Mouse (Mus musculus): ENCODE measurements around the gene Tgfb3.
A peak's percentile ranks its signal among the peaks of the same experiment; 100 is the strongest.

Tgfb3 gene

DNA sequence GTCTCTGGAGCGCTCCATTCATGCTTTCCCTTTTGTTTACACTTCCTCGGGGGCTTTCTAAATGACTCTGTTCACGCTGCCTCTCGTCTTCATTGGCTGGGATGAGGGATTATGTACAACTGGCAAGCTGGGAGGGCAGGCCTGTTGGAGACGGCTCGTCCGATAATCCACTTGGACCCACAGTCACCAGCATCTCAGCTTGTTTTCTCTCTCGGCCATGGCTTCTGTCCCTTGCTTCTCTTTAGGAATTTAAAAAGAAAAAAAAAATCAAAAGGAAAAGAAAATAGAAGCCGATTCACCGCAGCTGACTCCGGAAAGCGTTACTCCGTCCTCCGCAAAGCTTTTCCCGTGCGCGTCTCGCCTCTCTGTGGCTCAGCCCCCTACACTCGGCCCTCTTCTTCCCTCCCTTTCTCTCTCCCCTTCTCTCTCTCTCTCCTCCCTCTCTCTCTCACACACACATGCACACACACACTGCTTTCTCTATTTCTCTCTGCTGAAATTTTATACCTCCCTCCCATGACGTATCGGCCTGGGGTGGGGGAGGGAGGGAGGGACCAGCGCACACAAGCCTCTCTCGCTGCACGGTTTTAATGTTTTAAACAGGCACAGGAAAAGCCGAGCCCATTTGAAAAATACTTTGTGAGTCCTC is at the start of gene Tgfb3:
Gene Tgfb3 (minus strand): TSS at position 489 of the 649 bp plus-strand sequence.
- DNase-seq (ENCODE audit: low spot score in 2 of 2), result no peak

- no peak for DNase-seq (ENCODE audit: low spot score in 2 of 2)
These were observed 49.3 kb upstream of the Tgfb3 start for GRCm38 (mm10) chr12:86128122-86128521.

GRCm38 (mm10) chr12:86124016-86124415 is 45.2 kb upstream of the Tgfb3 start:
- no peak for DNase-seq (ENCODE audit: low spot score in 2 of 2)

GRCm38 (mm10) chr12:86116295-86116835 is 37.5 kb upstream of the Tgfb3 start:
- DNase-seq (ENCODE audit: low spot score in 2 of 2), result no peak

GRCm38 (mm10) chr12:86110637-86111036 is 31.8 kb upstream of the Tgfb3 start:
- peak in 1 of 2 experiments; percentile 51 for DNase-seq (ENCODE audit: low spot score in 2 of 2)

GRCm38 (mm10) chr12:86109531-86109930 is 30.7 kb upstream of the Tgfb3 start:
- peak in 1 of 2 experiments; percentile 29 for DNase-seq (ENCODE audit: low spot score in 2 of 2)

DNA sequence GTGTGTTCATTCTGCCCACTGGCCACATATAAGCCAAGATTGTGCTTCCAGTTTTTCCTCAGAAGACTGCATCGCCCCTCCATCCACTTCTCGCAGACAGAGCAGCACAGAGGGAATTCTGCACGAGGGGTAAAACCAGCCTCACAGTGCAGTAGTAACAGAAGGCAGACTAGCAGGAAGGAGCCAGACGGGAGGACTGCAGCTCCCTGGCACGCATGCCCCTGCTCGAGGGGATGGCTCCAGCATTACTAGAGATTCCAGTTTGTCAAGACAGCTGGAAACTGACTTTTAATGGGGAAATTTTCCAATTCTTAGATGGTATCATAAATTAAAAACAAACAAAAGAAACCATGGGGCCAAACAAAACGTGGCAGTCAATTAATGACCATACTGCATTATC is 28.8 kb upstream of the Tgfb3 start:
- no peak for DNase-seq (ENCODE audit: low spot score in 2 of 2)

GRCm38 (mm10) chr12:86106086-86106485 is 27.2 kb upstream of the Tgfb3 start:
- no peak for DNase-seq (ENCODE audit: low spot score in 2 of 2)

DNA sequence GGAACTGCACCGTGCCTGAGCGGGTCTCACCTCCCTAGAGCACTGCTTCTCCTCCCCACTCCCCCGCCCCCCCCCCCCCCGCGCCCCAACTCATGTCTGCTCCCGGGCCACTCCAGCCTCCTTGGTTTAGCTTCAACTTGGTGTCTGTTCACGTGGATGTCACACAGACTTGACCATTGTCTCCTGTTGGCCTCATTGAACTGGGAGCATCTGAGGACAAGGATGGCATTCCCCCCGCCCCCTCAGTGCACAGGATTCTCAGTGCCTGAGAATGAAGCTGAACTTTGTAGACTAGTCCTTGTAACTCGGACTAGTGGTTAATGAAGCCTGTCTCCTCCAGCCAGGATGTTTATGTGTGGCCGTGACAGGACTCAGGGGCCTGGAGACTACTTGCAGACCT is 26.7 kb upstream of the Tgfb3 start:
- no peak for DNase-seq (ENCODE audit: low spot score in 2 of 2)

DNA sequence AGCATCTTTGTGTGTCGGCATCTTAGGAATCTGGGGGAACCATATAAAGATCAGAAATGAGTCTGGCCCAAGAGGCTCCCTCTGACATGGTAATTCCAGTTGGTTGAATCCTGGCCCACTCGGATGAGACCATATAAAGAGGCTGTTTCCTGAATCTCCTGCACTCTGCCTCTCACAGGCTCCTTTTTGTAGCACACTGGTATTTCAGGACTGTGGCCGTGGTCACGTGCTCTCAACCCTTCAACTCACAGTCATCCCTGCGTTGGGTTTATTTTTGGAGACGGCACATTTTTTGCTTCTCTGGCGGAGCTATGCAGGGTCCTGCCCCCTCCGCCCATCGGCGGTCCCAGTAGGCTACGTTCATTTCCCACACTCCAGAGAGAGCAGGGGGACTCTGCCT is 25.5 kb upstream of the Tgfb3 start:
- DNase-seq (ENCODE audit: low spot score in 2 of 2), result no peak

DNA sequence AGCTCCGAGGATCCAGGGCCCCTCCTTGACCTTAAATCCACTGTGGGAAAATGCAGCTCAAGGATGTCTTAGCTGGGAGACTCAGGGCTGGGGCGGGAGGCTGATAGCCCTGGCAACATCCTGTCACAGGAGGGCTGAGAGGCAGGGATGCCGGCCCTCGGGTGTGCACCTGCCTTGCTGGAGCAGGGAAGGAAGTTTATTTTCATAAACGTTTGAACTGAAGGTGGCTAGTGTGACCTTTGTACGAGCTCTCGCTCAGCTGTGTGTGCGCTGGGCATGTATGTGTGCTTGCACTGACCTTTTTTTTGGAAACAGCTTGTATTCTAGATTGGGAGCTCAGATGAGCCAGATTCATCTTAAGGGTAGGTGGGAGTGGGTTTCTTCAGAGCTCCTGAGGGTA is 25.0 kb upstream of the Tgfb3 start:
- no peak for DNase-seq (ENCODE audit: low spot score in 2 of 2)

GRCm38 (mm10) chr12:86103391-86103790 is 24.6 kb upstream of the Tgfb3 start:
- no peak for DNase-seq (ENCODE audit: low spot score in 2 of 2)

DNA sequence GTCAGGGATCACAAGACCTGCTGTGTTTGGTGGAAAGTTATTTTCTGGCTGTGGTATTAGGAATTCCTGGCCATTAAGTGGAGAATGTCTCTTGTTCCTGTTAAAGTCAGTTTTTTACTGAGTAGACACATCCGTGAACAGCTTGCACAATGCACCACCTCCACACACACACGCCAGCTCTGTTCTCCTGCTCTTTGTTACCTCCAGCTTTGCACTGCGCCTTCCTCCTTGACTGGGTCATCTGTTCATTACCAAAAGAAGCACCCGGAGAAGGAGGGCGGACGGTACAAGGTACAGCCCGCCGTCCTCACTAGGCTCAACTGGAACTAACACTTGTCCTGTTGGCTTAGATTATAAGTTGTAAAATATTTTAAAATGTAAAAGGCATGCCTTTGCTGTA is 23.8 kb upstream of the Tgfb3 start:
- DNase-seq (ENCODE audit: low spot score in 2 of 2), result no peak

DNA sequence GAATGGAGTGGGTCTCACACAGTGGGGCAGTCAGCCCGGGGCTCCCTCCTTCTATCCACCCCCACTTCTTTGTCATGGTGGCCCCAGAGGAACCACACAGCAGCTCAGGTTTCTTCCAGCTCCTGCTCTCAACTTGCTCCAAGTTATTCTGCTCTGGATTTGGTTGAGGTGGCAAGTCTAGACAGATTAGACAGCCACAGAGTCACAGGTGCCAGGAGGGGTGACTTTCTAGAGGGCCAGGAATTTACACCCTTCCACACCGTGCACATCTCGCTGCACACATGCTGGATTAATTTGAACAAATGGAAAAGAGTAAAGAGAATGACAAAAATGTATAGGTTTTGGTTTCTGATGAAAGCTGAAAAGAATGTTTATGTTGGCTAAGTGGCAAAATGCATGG is 21.9 kb upstream of the Tgfb3 start:
- no peak for DNase-seq (ENCODE audit: low spot score in 2 of 2)

- no peak for DNase-seq (ENCODE audit: low spot score in 2 of 2)
These were observed 18.9 kb upstream of the Tgfb3 start for GRCm38 (mm10) chr12:86097781-86098180.

GRCm38 (mm10) chr12:86095806-86096205 is 17.0 kb upstream of the Tgfb3 start:
- DNase-seq (ENCODE audit: low spot score in 2 of 2), result no peak

GRCm38 (mm10) chr12:86094075-86094474 is 15.2 kb upstream of the Tgfb3 start:
- no peak for DNase-seq (ENCODE audit: low spot score in 2 of 2)

GRCm38 (mm10) chr12:86091601-86092132 is 12.8 kb upstream of the Tgfb3 start:
- DNase-seq (ENCODE audit: low spot score in 2 of 2), result no peak

GRCm38 (mm10) chr12:86090764-86091163 is 11.9 kb upstream of the Tgfb3 start:
- no peak for DNase-seq (ENCODE audit: low spot score in 2 of 2)

- DNase-seq (ENCODE audit: low spot score in 2 of 2), result no peak
These were observed 9.2 kb upstream of the Tgfb3 start for GRCm38 (mm10) chr12:86088042-86088441.

DNA sequence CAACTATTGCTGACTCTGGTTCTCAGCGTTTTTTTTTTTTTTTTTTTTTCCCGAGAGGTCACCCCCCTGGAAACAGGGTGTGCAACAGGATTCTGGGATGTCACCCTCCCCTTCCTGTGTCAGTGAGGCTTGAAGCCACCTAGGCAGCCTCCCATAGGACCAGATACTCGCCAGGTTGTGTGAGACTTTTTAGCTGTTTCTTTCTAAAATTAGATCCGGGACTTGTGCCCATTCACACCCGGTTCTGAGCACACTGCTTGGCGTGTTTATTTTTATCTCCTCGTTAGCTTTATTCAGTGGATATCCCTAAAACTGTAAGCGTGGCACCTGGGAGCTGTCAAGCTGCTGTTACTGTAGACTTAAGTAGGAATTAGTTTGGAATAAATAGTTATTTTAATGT is 7.7 kb upstream of the Tgfb3 start:
- DNase-seq (ENCODE audit: low spot score in 2 of 2), result no peak

DNA sequence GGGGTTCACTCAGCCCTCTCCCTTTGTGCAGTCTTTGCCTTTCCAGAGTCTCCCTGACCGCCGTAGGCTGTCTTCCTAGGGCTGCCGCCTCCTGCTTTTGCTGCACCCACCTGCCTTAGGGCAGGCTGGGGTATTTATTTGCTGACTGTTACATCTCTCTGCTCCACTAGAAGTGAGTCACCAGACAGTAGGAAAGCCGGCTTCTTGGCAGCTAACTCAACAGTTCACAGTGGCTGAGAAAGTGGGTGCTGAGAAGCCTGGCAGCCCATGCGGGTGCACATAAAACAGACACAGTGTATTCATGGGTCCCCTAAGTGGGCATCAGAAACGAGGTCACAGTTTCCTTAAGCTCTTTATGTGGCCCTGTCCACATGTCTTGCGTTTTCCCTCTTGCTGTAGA is 7.0 kb upstream of the Tgfb3 start:
- no peak for DNase-seq (ENCODE audit: low spot score in 2 of 2)

- DNase-seq (ENCODE audit: low spot score in 2 of 2), result peak in 1 of 2 experiments; percentile 50
These were observed 3.7 kb upstream of the Tgfb3 start, which contains the start of gene Ift43 for GRCm38 (mm10) chr12:86082481-86083012. Gene Ift43, plus strand, starts transcription at chr12:86082541.

Data from spleen, postnatal 10 days (tissue).